Mouse (Mus musculus) urinary bladder, postnatal 36 days (tissue): Measurements from ENCODE around the gene Gpn1.

Source experiments
- DNase-seq, 2 experiments: peaks; one replicate each; pipeline ENCODE4 v3.0.0; 2022; ENCODE audit warnings: low spot score in 2 of 2, mixed read lengths in 1 of 2

Gene Gpn1

GRCm38 (mm10) chr5:31559401-31559800 lies 64.9 kb downstream of the Gpn1 start:
- no peak for DNase-seq

DNA sequence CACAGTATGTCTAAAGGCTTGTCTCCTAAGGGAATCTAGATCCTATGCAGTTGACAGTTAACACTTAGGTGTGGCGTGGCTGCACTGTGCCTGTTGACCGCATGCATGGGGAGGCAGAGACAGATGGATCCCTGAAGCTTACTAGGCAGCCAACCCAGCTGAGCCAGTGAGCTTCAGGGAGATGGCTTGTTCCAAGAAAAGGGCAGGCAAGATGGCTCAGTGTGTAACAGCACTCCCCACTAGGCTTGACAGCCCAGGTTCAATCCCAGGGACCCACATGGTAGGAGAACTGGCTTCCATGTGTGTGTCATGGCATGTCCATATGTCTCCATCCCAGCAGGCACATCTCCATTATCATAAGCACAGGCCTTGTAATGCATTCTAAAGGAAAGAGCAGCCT lies 65.8 kb downstream of the Gpn1 start:
- no peak for DNase-seq

GRCm38 (mm10) chr5:31562036-31562666 lies 67.6 kb downstream of the Gpn1 start:
- no peak for DNase-seq
